Mouse (Mus musculus): Measurements from ENCODE around the gene Col12a1.

- TF ChIP-seq POLR2A (IDR thresholded peaks at IDR 0.05; ENCODE audit: borderline replicate concordance, extremely low read depth, insufficient read depth, insufficient read length, poor library complexity, severe bottlenecking) (no peak), CTCF (IDR thresholded peaks at IDR 0.05; ENCODE audit: borderline replicate concordance, extremely low read depth, insufficient read depth, insufficient read length) (no peak)
Measured at GRCm38 (mm10) chr9:79760076-79760475, 41.4 kb upstream of the Col12a1 start.

Measured in brain, embryonic 14.5 days (tissue).